Mouse (Mus musculus) cerebellum, adult 9-11 months (tissue): ENCODE results near the gene Ppm1f.
A peak's percentile ranks its signal among the peaks of the same experiment; 100 is the strongest.
"Not testable (repeated sequence)": the region's sequence is repeated elsewhere in the genome, so short reads cannot be mapped to it uniquely, and the experiment has no call there.

ENCODE experiments used
- DNase-seq: peaks from one replicate; pipeline ENCODE4 v3.0.0; 2022

Ppm1f gene

GRCm38 (mm10) chr16:16911641-16912597 lies 15.7 kb downstream of the Ppm1f start:
- peak; percentile 72 for DNase-seq

- DNase-seq: no peak
These were observed 17.2 kb downstream of the Ppm1f start for GRCm38 (mm10) chr16:16913440-16913839.

GRCm38 (mm10) chr16:16918441-16919117 lies 22.3 kb downstream of the Ppm1f start:
- no peak for DNase-seq

DNA sequence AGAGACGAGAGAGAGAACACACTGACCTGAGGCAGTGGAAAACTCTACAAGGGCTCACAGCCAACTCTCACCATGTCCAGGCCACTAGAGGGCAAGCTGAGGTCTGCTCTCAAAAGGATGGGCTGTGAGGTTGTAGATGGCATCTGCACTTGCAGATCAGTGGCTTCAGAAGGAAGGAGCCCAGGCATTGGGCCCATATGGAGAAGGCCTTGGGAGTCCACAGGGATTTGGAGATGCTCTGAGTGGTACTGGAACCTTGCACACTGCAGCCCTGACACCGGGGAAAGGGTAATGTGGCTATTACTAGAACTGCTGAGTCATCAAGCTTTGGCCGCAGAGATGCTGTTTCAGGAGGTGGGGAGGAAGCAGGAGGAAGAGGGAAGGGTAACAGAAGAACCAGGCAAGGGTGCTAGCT lies 24.8 kb downstream of the Ppm1f start:
- peak; percentile 48 for DNase-seq

DNA sequence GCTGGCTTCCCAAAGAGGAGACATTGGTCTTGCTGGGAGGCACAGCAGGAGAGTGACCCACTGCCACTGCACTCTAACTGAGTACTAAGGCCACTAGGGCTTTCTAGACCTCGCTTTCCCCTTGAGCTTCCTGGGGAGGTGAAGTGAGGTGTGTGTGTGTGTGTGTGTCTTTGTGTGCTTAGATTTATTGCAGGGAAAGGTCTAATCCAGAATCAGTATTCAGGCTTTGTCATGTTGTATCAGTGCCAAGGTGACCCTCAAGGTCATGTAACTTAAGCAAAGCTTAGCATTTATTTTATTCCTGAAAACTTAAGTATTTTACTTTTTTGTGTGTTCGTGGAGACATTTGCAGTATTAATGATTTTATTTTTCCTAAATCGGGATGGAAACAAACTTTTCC lies 28.2 kb downstream of the Ppm1f start:
- no peak for DNase-seq

DNA sequence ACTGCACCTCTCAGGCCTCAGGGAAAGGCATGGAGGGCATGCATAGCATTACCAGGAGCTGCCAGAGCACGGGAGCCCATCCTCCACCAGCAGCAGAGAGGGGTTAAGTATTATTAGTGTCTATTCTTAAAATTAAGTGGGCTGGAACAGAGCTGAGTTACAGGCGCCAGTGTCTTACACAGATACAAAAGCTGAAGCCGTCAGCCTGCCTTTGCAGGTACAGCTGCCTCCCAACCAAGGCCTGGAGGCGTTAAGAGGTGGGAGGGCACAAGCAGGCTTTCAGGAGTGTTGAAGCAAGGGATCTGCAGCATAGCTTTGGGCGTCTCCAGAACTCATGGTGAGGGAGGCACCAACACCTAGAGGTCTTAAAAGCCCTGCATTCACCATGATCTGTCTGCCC lies 30.3 kb downstream of the Ppm1f start:
- DNase-seq: no peak

DNA sequence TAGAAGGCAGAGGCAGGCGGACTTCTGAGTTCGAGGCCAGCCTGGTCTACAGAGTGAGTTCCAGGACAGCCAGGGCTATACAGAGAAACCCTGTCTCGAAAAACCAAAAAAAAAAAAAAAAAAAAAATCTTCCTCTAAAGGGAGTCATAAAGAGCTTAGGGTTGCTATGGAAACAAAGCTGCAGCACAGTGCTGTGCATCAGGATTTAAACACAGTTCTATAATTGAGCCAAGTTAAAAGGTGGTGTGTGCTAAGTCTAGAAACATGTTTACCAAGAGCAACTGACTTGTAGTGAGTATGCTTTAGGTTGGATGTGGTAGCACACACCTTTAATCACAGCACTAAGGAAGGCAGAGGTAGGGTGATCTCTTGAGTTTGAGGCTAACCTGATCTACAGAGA lies 32.6 kb downstream of the Ppm1f start:
- DNase-seq: not testable (repeated sequence)

- no peak for DNase-seq
These were observed 34.1 kb downstream of the Ppm1f start for GRCm38 (mm10) chr16:16930326-16930725.

DNA sequence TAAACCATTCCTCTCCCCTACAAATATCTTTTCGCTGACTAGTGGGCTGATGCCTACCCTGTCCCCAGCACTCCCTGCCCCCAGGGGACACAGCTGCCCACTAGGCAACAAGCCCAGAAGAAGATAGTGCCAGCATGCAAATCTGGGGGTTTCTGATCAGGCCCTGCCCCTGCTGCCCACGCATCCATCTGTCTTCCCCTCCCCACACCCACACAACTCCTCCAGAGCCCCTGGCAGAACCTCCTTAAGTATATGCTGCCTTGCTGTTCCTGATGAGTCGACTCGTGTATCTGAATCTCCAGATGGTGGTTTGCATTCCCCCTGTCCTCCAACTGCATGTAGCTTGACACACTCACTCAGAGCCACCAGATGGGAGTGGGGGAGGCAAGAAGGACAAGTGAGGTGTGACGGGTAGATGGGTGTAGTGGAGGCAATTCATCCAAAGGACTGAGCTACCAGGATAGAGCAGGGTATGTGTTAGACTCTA lies 34.6 kb downstream of the Ppm1f start:
- DNase-seq: no peak

DNA sequence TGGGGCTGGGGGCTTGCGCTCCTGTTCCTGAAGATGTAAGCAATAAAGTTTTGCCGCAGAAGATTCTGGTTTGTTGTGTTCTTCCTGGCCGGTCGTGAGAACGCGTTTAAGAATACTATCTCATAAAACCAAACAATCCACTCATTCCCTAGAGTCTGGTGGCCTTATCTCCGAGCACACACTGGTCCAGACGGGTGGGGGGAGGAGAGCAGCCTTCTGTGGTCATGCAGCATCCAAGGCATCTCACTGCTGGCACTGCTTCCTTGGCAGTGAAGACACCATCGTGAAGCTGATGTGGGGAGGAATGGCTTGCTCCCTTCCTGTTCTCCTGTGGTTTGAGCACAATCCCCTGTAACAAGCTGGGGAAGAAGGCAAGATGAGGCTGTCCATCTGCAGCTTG lies 43.3 kb downstream of the Ppm1f start:
- no peak for DNase-seq

DNA sequence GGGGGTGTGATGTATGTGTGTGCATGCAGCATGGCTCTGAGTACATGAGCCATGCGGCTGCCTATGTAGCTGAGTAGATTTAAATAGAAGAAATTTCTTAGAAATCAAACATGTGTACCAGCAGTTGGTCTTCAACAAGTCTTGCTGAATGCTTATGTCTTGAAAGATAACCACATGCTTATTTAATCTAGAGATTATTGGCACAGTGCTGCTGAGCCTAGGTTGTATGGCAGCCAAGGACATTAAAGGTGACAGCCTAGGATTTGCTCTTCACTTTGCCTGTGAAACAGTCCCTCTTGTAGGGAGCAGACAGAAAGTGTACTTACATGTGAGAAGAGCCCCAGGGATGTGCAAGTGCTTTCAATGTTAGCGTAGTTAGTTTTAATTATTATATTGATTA lies 44.8 kb downstream of the Ppm1f start:
- no peak for DNase-seq

- DNase-seq: no peak
These were observed 62.3 kb downstream of the Ppm1f start for GRCm38 (mm10) chr16:16958575-16958974.

DNA sequence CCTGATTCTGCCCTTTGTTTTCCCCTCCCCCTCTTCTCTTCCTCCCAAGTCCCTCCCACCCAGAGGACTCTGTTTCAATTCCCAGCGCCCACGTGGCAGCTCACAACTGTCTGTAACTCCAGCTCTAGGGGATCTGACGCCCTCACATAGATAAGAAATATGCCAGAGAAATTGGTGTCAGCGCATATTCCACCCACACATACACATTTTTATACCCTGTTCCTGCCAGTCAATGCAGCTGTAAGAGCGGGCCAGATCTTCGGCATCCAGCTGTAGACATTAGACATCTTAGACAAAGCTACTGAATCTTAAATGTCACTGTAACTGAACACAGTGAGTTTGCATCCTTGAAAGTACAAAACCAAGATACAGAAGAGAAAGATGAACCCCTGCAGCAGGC lies 63.6 kb downstream of the Ppm1f start:
- no peak for DNase-seq

DNA sequence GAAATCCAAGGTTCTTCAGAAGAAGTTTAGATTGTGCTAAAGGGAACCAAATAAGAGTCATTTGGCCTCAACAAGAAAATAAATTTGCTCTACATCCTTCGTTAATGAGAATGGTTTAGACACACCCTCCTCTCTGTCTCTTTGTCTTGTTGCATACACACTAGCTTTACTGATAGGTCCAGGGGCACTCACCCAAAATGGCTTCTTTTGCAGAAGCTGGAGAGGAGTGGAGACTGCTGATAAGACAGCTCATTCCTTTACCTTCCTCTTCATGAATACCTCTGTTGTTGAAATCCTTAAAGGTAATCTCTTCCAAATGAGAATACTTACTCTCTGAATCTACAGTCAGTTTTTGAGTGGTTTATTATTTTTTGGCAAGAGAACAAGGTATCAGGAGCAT lies 68.9 kb downstream of the Ppm1f start:
- no peak for DNase-seq

GRCm38 (mm10) chr16:16966290-16966689 lies 70.0 kb downstream of the Ppm1f start:
- no peak for DNase-seq
